Mouse (Mus musculus) neural tube, embryonic 13.5 days (tissue): ENCODE data around the gene Klk1b5. TPM values are rescaled to one million over a fixed set of nuclear protein-coding genes. Genes with fewer than 3 reads are reported as not detected.
"Not testable (repeated sequence)": the region's sequence is repeated elsewhere in the genome, so short reads cannot be mapped to it uniquely, and the experiment has no call there.

Experiments
- ATAC-seq: fragments of 200-750 bp; cut with Nextera tagmentation; 2 replicates; pipeline ENCODE4 v1.8.0; 2017; ENCODE audit warnings: low read depth, mild to moderate bottlenecking, moderate TSS enrichment, moderate library complexity
- H3K27ac ChIP-seq: fragments of 300-500 bp; sonication (generic); replicated peaks from 2 replicates; pipeline ENCODE4 v1.5.1; 2015; ENCODE audit warnings: moderate library complexity, mild to moderate bottlenecking, inconsistent platforms
- H3K27me3 ChIP-seq: fragments of 300-500 bp; sonication (generic); 2 replicates; pipeline ENCODE4 v1.6.1; 2015; ENCODE audit warnings: mild to moderate bottlenecking, inconsistent platforms
- H3K36me3 ChIP-seq: fragments of 300-500 bp; sonication (generic); 2 replicates; pipeline ENCODE4 v1.6.1; 2015; ENCODE audit warnings: mild to moderate bottlenecking, inconsistent platforms
- H3K4me1 ChIP-seq: fragments of 300-500 bp; sonication (generic); replicated peaks from 2 replicates; pipeline ENCODE4 v1.6.1; 2015; ENCODE audit warnings: inconsistent platforms
- H3K4me2 ChIP-seq: fragments of 300-500 bp; sonication (generic); 2 replicates; pipeline ENCODE4 v1.6.1; 2015; ENCODE audit warnings: inconsistent platforms, mild to moderate bottlenecking, moderate library complexity
- H3K4me3 ChIP-seq: fragments of 300-500 bp; sonication (generic); 2 replicates; pipeline ENCODE4 v1.5.1; 2015; ENCODE audit warnings: mild to moderate bottlenecking, inconsistent platforms
- H3K9ac ChIP-seq: fragments of 300-500 bp; sonication (generic); 2 replicates; pipeline ENCODE4 v1.6.1; 2015; ENCODE audit warnings: moderate library complexity, mild to moderate bottlenecking, inconsistent platforms
- H3K9me3 ChIP-seq: fragments of 300-500 bp; sonication (generic); 2 replicates; pipeline ENCODE4 v1.6.1; 2016; ENCODE audit warnings: inconsistent platforms
- WGBS: fragments of 180-500 bp; shearing (Covaris S2); methylation state at CpG from one replicate; pipeline ENCODE4 v1.1.7; 2015; 5-methylcytosine and 5-hydroxymethylcytosine counted together
- polyA plus RNA-seq: library from polyadenylated mRNA; unstranded; fragments of >200 nt; fragmentation: Nextera tagmentation; extraction: Ambion mirVana; gene quantifications from 2 replicates; pipeline ENCODE4 v1.2.1, GENCODE M21; 2015

The Klk1b5 gene
- polyA plus RNA-seq, 1 experiment from 2014 or later: not detected

DNA sequence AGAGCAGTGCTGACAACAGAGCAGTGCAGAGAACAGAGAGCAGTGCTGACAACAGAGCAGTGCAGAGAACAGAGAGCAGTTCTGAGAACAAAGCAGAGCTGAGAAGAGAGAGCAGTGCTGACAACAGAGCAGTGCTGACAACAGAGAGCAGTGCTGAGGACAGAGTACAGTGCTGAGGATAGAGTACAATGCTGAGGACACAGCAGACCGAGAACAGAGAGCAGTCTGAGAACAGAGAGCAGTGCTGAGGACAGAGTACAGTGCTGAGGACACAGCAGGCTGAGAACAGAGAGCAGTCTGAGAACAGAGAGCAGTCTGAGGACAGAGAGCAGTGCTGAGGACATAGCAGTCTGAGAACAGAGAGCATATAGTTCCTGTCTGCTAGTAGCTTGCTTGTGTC lies 25.0 kb downstream of the Klk1b5 start:
- no peaks in the 10 kb centered on the region for H3K27me3 ChIP-seq
- H3K27ac ChIP-seq: no peak overlapping the region
- no peak overlapping the region for H3K4me2 ChIP-seq
- no peaks in the 10 kb centered on the region for H3K9me3 ChIP-seq
- H3K4me3 ChIP-seq: no peak overlapping the region
- no peak for ATAC-seq
- H3K36me3 ChIP-seq: no peaks in the 10 kb centered on the region
- no peak overlapping the region for H3K9ac ChIP-seq
- peaks cover 8% of the 10 kb centered on the region for H3K4me1 ChIP-seq
- 73% methylated on average over 1 of the region's 1 CpGs for WGBS

DNA sequence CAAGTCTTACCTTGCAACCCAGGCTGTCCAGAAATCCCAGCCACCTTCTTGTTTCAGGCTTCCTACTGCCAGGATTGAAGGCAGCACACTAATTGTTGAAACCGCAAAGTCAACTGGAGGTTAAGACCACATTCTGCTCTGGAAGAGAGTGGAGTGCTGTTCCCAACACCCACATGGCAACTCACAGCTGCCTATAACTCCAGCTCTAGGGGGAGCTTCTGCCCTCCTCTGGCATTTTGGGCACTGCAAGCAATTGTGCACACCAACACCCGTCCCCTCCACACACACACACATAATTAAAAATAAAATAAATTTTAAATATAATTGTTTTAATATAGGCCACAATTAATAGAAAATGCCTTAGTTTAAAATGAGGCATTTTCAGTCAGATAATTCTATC lies 25.4 kb downstream of the Klk1b5 start:
- H3K4me3 ChIP-seq: no peak overlapping the region
- WGBS: 63% methylated on average over 2 of the region's 2 CpGs
- H3K36me3 ChIP-seq: no peaks in the 10 kb centered on the region
- no peak overlapping the region for H3K4me2 ChIP-seq
- no peaks in the 10 kb centered on the region for H3K27me3 ChIP-seq
- H3K27ac ChIP-seq: no peak overlapping the region
- no peak for ATAC-seq
- H3K4me1 ChIP-seq: peaks cover 9% of the 10 kb centered on the region
- no peaks in the 10 kb centered on the region for H3K9me3 ChIP-seq
- no peak overlapping the region for H3K9ac ChIP-seq

DNA sequence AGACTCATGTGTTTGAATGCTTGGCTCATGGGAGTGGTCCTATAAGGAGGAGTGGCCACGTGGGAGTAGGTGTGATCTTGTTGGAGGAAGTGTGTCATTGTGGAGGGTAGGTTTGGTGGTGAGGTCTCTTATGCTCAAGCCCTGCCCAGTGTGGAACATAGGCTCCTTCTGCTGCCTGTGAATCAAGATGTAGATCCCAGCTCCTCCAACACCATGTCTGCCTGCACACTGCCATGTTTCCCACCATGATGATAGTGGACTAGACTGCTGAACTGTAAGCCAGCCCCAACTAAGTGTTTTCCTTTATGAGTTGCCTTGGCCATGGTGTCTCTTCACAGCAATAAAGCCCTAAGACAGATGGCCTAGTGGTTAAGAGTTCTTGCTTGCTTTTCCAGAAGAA lies 28.3 kb downstream of the Klk1b5 start:
- Histone ChIP-seq H3K4me2 (no peak overlapping the region), H3K9me3 (no peaks in the 10 kb centered on the region), H3K27ac (no peak overlapping the region), H3K27me3 (no peaks in the 10 kb centered on the region), H3K4me3 (no peak overlapping the region), H3K4me1 (peaks cover 28% of the 10 kb centered on the region), H3K36me3 (peaks cover 13% of the 10 kb centered on the region), H3K9ac (no peak overlapping the region)
- ATAC-seq: no peak
- WGBS: 48% methylated on average over 1 of the region's 1 CpGs

DNA sequence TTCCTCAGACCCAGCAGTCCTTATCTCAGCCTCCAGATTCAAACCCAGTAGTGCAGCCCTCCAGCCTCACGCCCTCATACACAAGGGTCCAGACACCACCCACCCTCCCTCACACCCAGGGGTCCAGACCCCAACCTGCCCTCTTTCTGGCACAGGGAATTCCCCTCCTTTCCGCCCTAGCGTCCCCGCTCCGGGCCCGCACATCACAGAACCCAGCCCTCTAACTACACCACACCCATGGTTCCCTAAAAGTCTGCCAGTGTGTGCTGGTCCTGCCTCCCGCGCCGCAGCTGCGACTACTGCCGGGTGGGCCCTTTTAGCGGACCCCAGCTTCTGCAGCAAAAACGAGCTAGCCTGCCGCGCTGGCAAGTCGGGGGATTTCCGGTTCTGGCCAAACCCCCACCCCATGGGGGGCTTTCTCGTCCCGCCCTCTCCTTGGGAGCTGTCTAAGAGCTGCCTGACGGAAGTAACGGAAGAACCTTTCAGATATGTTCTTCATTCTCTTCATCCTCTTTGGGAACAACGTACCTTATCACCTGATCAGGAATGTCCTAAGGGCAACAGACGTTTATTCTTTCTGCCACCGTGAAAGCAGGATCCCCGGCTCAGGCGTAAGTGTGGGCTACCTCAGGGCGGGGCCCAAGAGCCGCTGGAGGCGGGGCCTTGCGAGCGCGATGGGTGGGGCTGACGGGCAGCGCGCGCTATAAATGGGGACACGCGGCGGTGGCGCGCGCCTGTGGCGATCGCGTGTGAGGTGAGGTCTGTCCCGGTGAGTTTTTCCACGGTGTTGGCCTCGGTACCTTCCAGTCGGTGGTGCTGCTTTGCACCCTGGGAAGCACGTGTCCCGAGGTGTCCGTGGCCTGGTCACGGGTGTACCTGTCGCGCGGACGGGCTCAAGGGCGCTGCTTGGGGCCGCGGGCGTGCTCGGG lies 30.6 kb downstream of the Klk1b5 start, which contains the start of the genes 1700028J19Rik and 2410002F23Rik:
TSS of gene 1700028J19Rik (minus strand) at position 641 of the 929 bp plus-strand sequence.
TSS of gene 2410002F23Rik (plus strand) at position 668 of the 929 bp plus-strand sequence.
- H3K4me1 ChIP-seq: peaks cover 32% of the 10 kb centered on the region
- H3K4me2 ChIP-seq: peak within 1 kb of the TSS; percentile 89
- H3K36me3 ChIP-seq: peaks cover 34% of the 10 kb centered on the region
- WGBS: under 1% methylated on average over 62 of the region's 62 CpGs
- H3K27ac ChIP-seq: peak within 1 kb of the TSS; percentile 95
- H3K27me3 ChIP-seq: no peaks in the 10 kb centered on the region
- peak within 1 kb of the TSS; percentile 87 for H3K9ac ChIP-seq
- no peaks in the 10 kb centered on the region for H3K9me3 ChIP-seq
- peak; percentile 82 for ATAC-seq
- peak within 1 kb of the TSS; percentile 94 for H3K4me3 ChIP-seq

GRCm38 (mm10) chr7:44246984-44247470 lies 31.3 kb downstream of the Klk1b5 start:
- WGBS: 0% methylated on average over 23 of the region's 23 CpGs
- H3K27ac ChIP-seq: peak overlapping the region; percentile 95
- H3K4me1 ChIP-seq: peaks cover 32% of the 10 kb centered on the region
- ATAC-seq: peak; percentile 19
- H3K4me2 ChIP-seq: peak overlapping the region; percentile 89
- no peaks in the 10 kb centered on the region for H3K9me3 ChIP-seq
- peak overlapping the region; percentile 87 for H3K9ac ChIP-seq
- peak overlapping the region; percentile 94 for H3K4me3 ChIP-seq
- no peaks in the 10 kb centered on the region for H3K27me3 ChIP-seq
- peaks cover 38% of the 10 kb centered on the region for H3K36me3 ChIP-seq

DNA sequence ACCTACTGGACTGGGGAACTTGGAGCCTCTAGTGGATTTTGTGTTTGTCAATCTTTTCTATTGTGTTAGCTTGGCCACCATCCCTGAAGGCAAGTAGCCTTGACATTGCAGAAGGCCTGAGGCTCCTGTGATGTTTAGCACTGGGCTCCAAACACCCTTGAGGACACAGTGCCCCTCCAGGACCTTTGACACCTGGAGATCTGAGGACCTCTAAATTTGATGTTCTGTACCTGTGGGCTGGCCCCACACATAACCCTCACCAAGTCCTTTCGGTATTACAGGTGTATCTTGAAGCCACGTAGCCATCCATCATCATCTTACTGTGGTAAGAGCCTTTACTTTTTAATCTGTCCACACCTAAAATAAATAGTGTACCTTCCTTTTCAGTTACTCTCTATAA lies 32.2 kb downstream of the Klk1b5 start:
- Histone ChIP-seq H3K4me3 (peak overlapping the region; percentile 94), H3K9ac (peak overlapping the region; percentile 87), H3K4me2 (peak overlapping the region; percentile 89), H3K27ac (no peak overlapping the region), H3K4me1 (peaks cover 35% of the 10 kb centered on the region), H3K36me3 (peaks cover 48% of the 10 kb centered on the region), H3K27me3 (no peaks in the 10 kb centered on the region), H3K9me3 (no peaks in the 10 kb centered on the region)
- WGBS: 94% methylated on average over 2 of the region's 2 CpGs
- no peak for ATAC-seq

- Histone ChIP-seq H3K27me3 (no peaks in the 10 kb centered on the region), H3K9ac (no peak overlapping the region), H3K4me1 (peaks cover 35% of the 10 kb centered on the region), H3K36me3 (peaks cover 60% of the 10 kb centered on the region), H3K4me3 (no peak overlapping the region), H3K27ac (no peak overlapping the region), H3K9me3 (no peaks in the 10 kb centered on the region), H3K4me2 (no peak overlapping the region)
- ATAC-seq: no peak
- 94% methylated on average over 4 of the region's 4 CpGs for WGBS
Observed at GRCm38 (mm10) chr7:44249248-44249647, 33.5 kb downstream of the Klk1b5 start.

DNA sequence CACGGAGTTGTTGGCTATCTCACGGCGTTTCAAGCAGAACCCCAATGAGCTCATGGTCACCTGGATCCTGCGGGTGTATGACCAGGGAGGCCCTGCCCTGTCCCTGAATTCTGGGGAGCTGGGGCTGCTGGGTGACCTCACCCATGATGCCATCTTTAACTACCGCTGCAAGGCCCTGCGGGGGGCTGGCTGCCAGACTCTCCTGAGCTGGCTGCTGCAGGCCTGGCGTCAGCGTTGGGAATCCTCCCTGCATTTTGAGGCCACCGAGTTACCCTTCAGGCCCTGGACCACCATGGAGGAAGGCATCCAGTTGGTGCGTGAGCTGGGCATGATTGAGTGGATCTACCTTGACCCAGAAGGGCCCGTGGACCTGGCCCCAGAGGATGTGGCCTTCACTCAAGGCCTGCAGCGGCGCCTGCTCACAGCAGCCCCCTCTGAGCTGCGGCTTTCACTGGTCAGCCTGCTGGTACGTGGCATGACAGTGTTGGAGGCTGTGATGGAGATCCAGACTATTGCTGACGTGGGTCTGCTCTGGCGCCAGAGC lies 35.1 kb downstream of the Klk1b5 start:
- H3K9me3 ChIP-seq, H3K4me3 ChIP-seq, H3K27me3 ChIP-seq, H3K27ac ChIP-seq, H3K4me2 ChIP-seq, ATAC-seq, H3K9ac ChIP-seq: not testable (repeated sequence)
- peaks cover 60% of the 10 kb centered on the region for H3K36me3 ChIP-seq
- peaks cover 27% of the 10 kb centered on the region for H3K4me1 ChIP-seq
- 92% methylated on average over 17 of the region's 17 CpGs for WGBS

- H3K9ac ChIP-seq: no peak overlapping the region
- no peak for ATAC-seq
- no peak overlapping the region for H3K4me2 ChIP-seq
- H3K36me3 ChIP-seq: peaks cover 57% of the 10 kb centered on the region
- 75% methylated on average over 15 of the region's 15 CpGs for WGBS
- peaks cover 17% of the 10 kb centered on the region for H3K4me1 ChIP-seq
- no peaks in the 10 kb centered on the region for H3K9me3 ChIP-seq
- no peaks in the 10 kb centered on the region for H3K27me3 ChIP-seq
- no peak overlapping the region for H3K4me3 ChIP-seq
- H3K27ac ChIP-seq: no peak overlapping the region
Observed at GRCm38 (mm10) chr7:44253023-44253616, 37.4 kb downstream of the Klk1b5 start.

DNA sequence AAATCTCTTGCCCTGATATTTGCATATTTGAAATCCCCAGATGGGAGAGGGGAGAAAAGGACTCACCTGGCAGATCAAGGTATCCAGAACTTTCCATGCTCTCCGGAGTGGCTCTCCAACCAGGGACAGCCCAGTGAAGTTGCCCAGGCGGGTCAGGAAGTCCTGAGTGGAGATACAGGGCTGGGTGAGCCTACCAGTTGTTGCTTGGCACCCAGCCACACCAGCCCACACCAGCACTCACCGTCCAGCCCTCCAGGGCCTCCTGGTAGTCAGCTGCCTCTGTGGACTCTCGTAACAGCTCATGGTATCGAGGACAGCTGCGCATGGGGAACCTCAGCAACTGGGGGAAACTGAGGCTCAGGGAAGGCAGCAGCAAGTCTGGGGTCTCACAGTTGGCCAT lies 39.2 kb downstream of the Klk1b5 start:
- 76% methylated on average over 6 of the region's 6 CpGs for WGBS
- H3K4me3 ChIP-seq: no peak overlapping the region
- no peak for ATAC-seq
- no peaks in the 10 kb centered on the region for H3K27me3 ChIP-seq
- H3K9ac ChIP-seq: no peak overlapping the region
- H3K36me3 ChIP-seq: peaks cover 39% of the 10 kb centered on the region
- no peaks in the 10 kb centered on the region for H3K9me3 ChIP-seq
- H3K4me2 ChIP-seq: no peak overlapping the region
- H3K4me1 ChIP-seq: 0 out of 2 replicates have a peak, but pooled peaks cover 4% of the 10 kb centered on the region
- no peak overlapping the region for H3K27ac ChIP-seq

- no peak within 1 kb of the TSS for H3K9ac ChIP-seq
- no peak within 1 kb of the TSS for H3K27ac ChIP-seq
- peaks cover 19% of the 10 kb centered on the region for H3K36me3 ChIP-seq
- WGBS: 77% methylated on average over 4 of the region's 4 CpGs
- H3K4me2 ChIP-seq: no peak within 1 kb of the TSS
- H3K9me3 ChIP-seq: no peaks in the 10 kb centered on the region
- H3K27me3 ChIP-seq: peaks cover 18% of the 10 kb centered on the region
- ATAC-seq: no peak
- 0 out of 2 replicates have a peak, but pooled peaks cover 3% of the 10 kb centered on the region for H3K4me1 ChIP-seq
- no peak within 1 kb of the TSS for H3K4me3 ChIP-seq
Observed at GRCm38 (mm10) chr7:44257278-44257677, 41.5 kb downstream of the Klk1b5 start, which contains the start of gene Acp4. Gene Acp4, minus strand, starts transcription at chr7:44257378.

- ATAC-seq: no peak
- H3K9ac ChIP-seq: no peak overlapping the region
- no peaks in the 10 kb centered on the region for H3K36me3 ChIP-seq
- H3K4me1 ChIP-seq: peaks cover 8% of the 10 kb centered on the region
- H3K4me3 ChIP-seq: no peak overlapping the region
- 76% methylated on average over 6 of the region's 6 CpGs for WGBS
- H3K27me3 ChIP-seq: peaks cover 28% of the 10 kb centered on the region
- H3K27ac ChIP-seq: no peak overlapping the region
- no peak overlapping the region for H3K4me2 ChIP-seq
- H3K9me3 ChIP-seq: no peaks in the 10 kb centered on the region
Observed at GRCm38 (mm10) chr7:44260410-44260809, 44.7 kb downstream of the Klk1b5 start.
